Mouse (Mus musculus) kidney, adult 2 months (tissue): Measurements from ENCODE around the gene Snx11.

Experiments
- CTCF ChIP-seq: fragments of 200-500 bp; conservative IDR thresholded peaks from 2 replicates; pipeline ENCODE4 v1.5.1; 2011; ENCODE audit warnings: low read depth, mild to moderate bottlenecking, control low read depth, low read length, moderate library complexity, mixed read lengths; ENCODE audit not compliant: insufficient read depth, insufficient read length
- POLR2A ChIP-seq: fragments of 200-500 bp; IDR thresholded peaks from one replicate; pipeline ENCODE4 v1.6.1; 2011; ENCODE audit warnings: low read depth, low read length, control low read depth

DNA sequence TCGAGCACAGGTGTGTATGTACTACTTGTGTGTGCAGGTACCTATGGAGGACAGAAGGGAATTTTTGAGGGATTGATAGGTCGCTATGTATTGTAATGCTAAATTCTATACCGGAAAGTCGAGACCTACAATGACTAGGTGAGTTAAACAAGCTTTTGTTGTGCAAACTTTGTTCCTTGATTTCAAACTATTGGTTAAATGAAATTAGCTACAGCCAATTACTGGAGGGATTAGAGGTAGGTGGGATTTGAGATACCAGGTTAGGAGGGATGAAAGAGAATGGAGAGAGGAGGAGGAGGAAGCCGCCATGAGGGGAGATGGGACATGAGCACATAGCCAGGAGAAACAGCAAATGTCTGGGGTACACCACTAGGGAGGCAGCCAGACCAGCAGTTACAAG lies 2.9 kb upstream of the Snx11 start:
- no peak for TF ChIP-seq CTCF
- TF ChIP-seq POLR2A: no peak
